Mouse (Mus musculus): ENCODE data around the gene Insig1. TPM values are rescaled to one million over a fixed set of nuclear protein-coding genes. Genes with fewer than 3 reads are reported as not detected.

The Insig1 gene
- polyA plus RNA-seq (2012; ENCODE audit: insufficient read depth, insufficient read length, missing spikeins): 37.4 and 40.7 TPM in 2 replicates

- Histone ChIP-seq H3K4me1 (ENCODE audit: control insufficient read depth, insufficient read depth, low read length) (peaks cover 51% of the 10 kb centered on the region), H3K4me3 (ENCODE audit: insufficient read depth, low read length) (peak within 1 kb of the TSS; percentile 90), H3K27ac (ENCODE audit: insufficient read depth, low read depth, low read length) (peak within 1 kb of the TSS; percentile 95)
- TF ChIP-seq CTCF (IDR thresholded peaks at IDR 0.05; ENCODE audit: low read depth, low read length) (no peak), POLR2A (IDR thresholded peaks at IDR 0.05; ENCODE audit: borderline replicate concordance, low read depth, low read length) (peak; percentile 100)
These were observed at the start of gene Insig1 for GRCm38 (mm10) chr5:28070828-28071455. Gene Insig1, plus strand, starts transcription at chr5:28071363.

GRCm38 (mm10) chr5:28023452-28023851, 47.7 kb upstream of the Insig1 start:
- peaks cover 2% of the 10 kb centered on the region; the same call in 1 of the 2 replicates for H3K4me1 ChIP-seq (ENCODE audit: control insufficient read depth, insufficient read depth, low read length)
- no peak for TF ChIP-seq CTCF (IDR thresholded peaks at IDR 0.05; ENCODE audit: low read depth, low read length)
- no peak for TF ChIP-seq POLR2A (IDR thresholded peaks at IDR 0.05; ENCODE audit: borderline replicate concordance, low read depth, low read length)
- H3K4me3 ChIP-seq (ENCODE audit: insufficient read depth, low read length): no peak overlapping the region
- no peak overlapping the region for H3K27ac ChIP-seq (ENCODE audit: insufficient read depth, low read depth, low read length)

DNA sequence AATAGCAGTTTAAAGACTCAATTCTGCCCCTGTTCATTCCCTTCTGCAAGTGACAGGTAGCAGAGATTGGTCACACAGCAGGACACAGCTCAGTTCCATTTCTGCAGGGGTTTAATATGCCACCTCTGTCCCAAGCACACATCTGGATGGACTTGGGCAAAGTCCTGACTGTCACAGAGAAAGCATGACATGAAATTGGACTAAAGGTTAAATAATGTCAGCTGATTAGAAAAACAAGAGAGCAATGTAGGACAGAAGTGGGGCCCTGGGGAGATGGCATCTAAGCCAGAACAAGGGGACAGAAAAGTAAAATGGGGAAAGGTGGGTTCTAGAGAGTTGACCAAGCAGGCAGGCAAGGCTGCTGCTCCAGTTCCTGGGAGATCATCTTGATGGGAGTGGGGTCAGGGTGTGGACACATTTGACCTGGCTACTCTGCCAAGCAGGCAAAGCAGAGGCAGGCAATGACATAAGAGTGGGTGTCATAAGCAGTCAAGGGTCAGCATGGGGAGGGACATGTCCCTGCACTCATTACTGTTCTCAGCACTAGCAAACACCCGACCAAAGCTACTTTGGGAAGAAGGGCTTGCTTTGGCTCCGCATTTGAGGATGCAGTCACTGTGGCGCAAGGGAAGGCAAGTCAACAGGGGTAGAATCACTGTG, 39.5 kb upstream of the Insig1 start:
- peaks cover 8% of the 10 kb centered on the region for H3K4me1 ChIP-seq (ENCODE audit: control insufficient read depth, insufficient read depth, low read length)
- no peak overlapping the region for H3K4me3 ChIP-seq (ENCODE audit: insufficient read depth, low read length)
- TF ChIP-seq POLR2A (IDR thresholded peaks at IDR 0.05; ENCODE audit: borderline replicate concordance, low read depth, low read length) (no peak), CTCF (IDR thresholded peaks at IDR 0.05; ENCODE audit: low read depth, low read length) (no peak)
- H3K27ac ChIP-seq (ENCODE audit: insufficient read depth, low read depth, low read length): no peak overlapping the region

DNA sequence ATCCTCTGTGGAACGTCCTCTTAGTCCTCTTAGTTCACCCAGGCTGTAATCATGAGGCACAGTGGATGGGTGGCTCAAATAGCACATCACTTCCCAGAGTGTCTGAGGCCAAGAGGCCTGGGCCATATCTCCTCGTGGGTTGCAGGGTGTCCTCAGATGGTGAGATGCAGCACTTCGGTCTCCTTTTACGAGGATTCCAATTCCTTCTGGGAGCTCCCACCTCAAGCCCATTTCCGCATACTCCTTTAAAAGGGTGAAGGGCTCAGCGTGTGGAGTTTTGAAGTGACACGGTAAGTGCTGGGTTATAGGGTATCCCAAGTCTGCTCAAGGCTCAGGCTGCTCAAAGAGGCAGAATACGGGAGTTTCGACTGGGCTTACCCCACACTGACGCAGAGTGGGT, 38.3 kb upstream of the Insig1 start:
- TF ChIP-seq CTCF (IDR thresholded peaks at IDR 0.05; ENCODE audit: low read depth, low read length): no peak
- Histone ChIP-seq H3K27ac (ENCODE audit: insufficient read depth, low read depth, low read length) (no peak overlapping the region), H3K4me3 (ENCODE audit: insufficient read depth, low read length) (no peak overlapping the region), H3K4me1 (ENCODE audit: control insufficient read depth, insufficient read depth, low read length) (peaks cover 14% of the 10 kb centered on the region)

DNA sequence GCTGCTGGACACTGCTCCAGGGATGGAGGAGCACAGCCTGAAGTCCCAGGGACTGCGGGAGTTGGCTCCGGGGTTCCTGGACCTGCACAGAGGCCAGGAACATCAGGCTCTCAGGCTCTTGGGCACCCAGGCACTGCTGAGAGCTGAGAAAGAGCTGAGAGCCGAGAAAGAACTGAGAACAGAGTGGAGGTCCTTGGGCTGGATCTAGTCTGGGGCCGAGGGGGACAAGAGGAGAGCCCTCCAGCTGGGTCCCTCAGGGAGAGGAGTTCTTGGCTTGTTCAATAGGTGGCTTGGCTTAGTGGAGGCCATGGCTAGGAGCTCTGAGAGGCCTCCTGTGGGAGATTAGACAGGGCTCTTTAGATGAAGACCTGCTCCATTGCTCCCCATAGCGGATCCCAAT, 37.9 kb upstream of the Insig1 start:
- Histone ChIP-seq H3K4me1 (ENCODE audit: control insufficient read depth, insufficient read depth, low read length) (peaks cover 18% of the 10 kb centered on the region), H3K27ac (ENCODE audit: insufficient read depth, low read depth, low read length) (no peak overlapping the region), H3K4me3 (ENCODE audit: insufficient read depth, low read length) (no peak overlapping the region)
- TF ChIP-seq POLR2A (IDR thresholded peaks at IDR 0.05; ENCODE audit: borderline replicate concordance, low read depth, low read length): no peak
- TF ChIP-seq CTCF (IDR thresholded peaks at IDR 0.05; ENCODE audit: low read depth, low read length): no peak

- H3K27ac ChIP-seq (ENCODE audit: insufficient read depth, low read depth, low read length): no peak overlapping the region
- TF ChIP-seq CTCF (IDR thresholded peaks at IDR 0.05; ENCODE audit: low read depth, low read length): no peak
- TF ChIP-seq POLR2A (IDR thresholded peaks at IDR 0.05; ENCODE audit: borderline replicate concordance, low read depth, low read length): no peak
- no peak overlapping the region for H3K4me3 ChIP-seq (ENCODE audit: insufficient read depth, low read length)
- H3K4me1 ChIP-seq (ENCODE audit: control insufficient read depth, insufficient read depth, low read length): peaks cover 22% of the 10 kb centered on the region
These were observed 37.3 kb upstream of the Insig1 start for GRCm38 (mm10) chr5:28033826-28034225.

GRCm38 (mm10) chr5:28036011-28036410, 35.2 kb upstream of the Insig1 start:
- no peak overlapping the region; the same call in 1 of the 2 replicates for H3K27ac ChIP-seq (ENCODE audit: insufficient read depth, low read depth, low read length)
- H3K4me3 ChIP-seq (ENCODE audit: insufficient read depth, low read length): no peak overlapping the region
- TF ChIP-seq POLR2A (IDR thresholded peaks at IDR 0.05; ENCODE audit: borderline replicate concordance, low read depth, low read length): no peak
- TF ChIP-seq CTCF (IDR thresholded peaks at IDR 0.05; ENCODE audit: low read depth, low read length): no peak
- peaks cover 36% of the 10 kb centered on the region for H3K4me1 ChIP-seq (ENCODE audit: control insufficient read depth, insufficient read depth, low read length)

GRCm38 (mm10) chr5:28036518-28036917, 34.6 kb upstream of the Insig1 start:
- H3K4me3 ChIP-seq (ENCODE audit: insufficient read depth, low read length): no peak overlapping the region
- H3K4me1 ChIP-seq (ENCODE audit: control insufficient read depth, insufficient read depth, low read length): peaks cover 36% of the 10 kb centered on the region

GRCm38 (mm10) chr5:28037172-28037591, 34.0 kb upstream of the Insig1 start:
- Histone ChIP-seq H3K27ac (ENCODE audit: insufficient read depth, low read depth, low read length) (peak overlapping the region; percentile 95), H3K4me1 (ENCODE audit: control insufficient read depth, insufficient read depth, low read length) (peaks cover 38% of the 10 kb centered on the region), H3K4me3 (ENCODE audit: insufficient read depth, low read length) (peak overlapping the region; percentile 42)
- TF ChIP-seq POLR2A (IDR thresholded peaks at IDR 0.05; ENCODE audit: borderline replicate concordance, low read depth, low read length): no peak
- no peak for TF ChIP-seq CTCF (IDR thresholded peaks at IDR 0.05; ENCODE audit: low read depth, low read length)

More at GRCm38 (mm10) chr5:28036518-28036917, 34.6 kb upstream of the Insig1 start:
- H3K27ac ChIP-seq (ENCODE audit: insufficient read depth, low read depth, low read length): peak overlapping the region; percentile 95
- TF ChIP-seq POLR2A (IDR thresholded peaks at IDR 0.05; ENCODE audit: borderline replicate concordance, low read depth, low read length): no peak
- no peak for TF ChIP-seq CTCF (IDR thresholded peaks at IDR 0.05; ENCODE audit: low read depth, low read length)

DNA sequence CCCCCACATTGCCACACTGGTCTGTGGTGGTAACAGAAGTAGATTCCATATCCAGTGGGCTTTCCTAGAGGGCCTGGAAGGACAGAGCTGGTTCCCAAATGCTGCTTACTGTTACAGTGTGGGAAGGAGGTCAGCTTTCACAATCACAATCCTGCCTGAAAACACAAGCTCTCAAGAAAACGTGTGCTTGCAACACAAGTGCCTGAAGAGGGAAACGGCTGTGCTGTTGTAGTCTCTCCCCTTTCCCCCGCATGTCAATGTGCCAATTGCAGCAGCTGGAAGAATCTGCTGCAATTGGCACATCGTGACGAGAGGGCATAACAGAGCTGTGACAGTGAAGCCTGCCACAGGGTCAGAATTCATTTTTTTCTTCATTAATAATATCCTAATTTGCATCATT, 33.5 kb upstream of the Insig1 start:
- TF ChIP-seq CTCF (IDR thresholded peaks at IDR 0.05; ENCODE audit: low read depth, low read length): no peak
- TF ChIP-seq POLR2A (IDR thresholded peaks at IDR 0.05; ENCODE audit: borderline replicate concordance, low read depth, low read length): no peak
- Histone ChIP-seq H3K4me1 (ENCODE audit: control insufficient read depth, insufficient read depth, low read length) (peaks cover 43% of the 10 kb centered on the region), H3K27ac (ENCODE audit: insufficient read depth, low read depth, low read length) (peak overlapping the region; percentile 95), H3K4me3 (ENCODE audit: insufficient read depth, low read length) (peak overlapping the region; percentile 42)

Measured in bone marrow macrophage, adult 2 months (primary cell).